Mouse (Mus musculus) left cerebral cortex, postnatal 25 days (tissue): Measurements from ENCODE around the gene Adcy5. TPM values are rescaled to one million over a fixed set of nuclear protein-coding genes. Genes with fewer than 3 reads are reported as not detected.

Experiments
- DNase-seq, 2 experiments: peaks; one replicate each; pipeline ENCODE4 v3.0.0; 2022; ENCODE audit warnings: low spot score in 2 of 2, mixed read lengths in 1 of 2
- intact Hi-C: fragments of 180-260 bp; cut with DNase I; formaldehyde crosslinking; loops from one replicate; pipeline ENCODE4 v1.15.1; 2025
- total RNA-seq, 2 experiments: library from RNA; stranded (reverse); gene quantifications; 2 replicates each; pipeline ENCODE4 v1.2.3; 2021

Gene Adcy5
- total RNA-seq, 2 experiments from 2014 or later, result 96.4 to 179 TPM

GRCm38 (mm10) chr16:35199721-35200431 lies 45.2 kb downstream of the Adcy5 start:
- DNase-seq, result no peak

GRCm38 (mm10) chr16:35200432-35201142 lies 45.9 kb downstream of the Adcy5 start:
- DNase-seq, result peak in 1 of 2 experiments; percentile 50
- intact Hi-C loops, result no loop called here

More at GRCm38 (mm10) chr16:35199721-35200431, 45.2 kb downstream of the Adcy5 start:
- intact Hi-C loops, result no loop called here

GRCm38 (mm10) chr16:35201281-35201680 lies 46.6 kb downstream of the Adcy5 start:
- DNase-seq, result no peak
- intact Hi-C loops, result no loop called here

- intact Hi-C loops, result no loop called here
- DNase-seq, result no peak
These were observed 48.8 kb downstream of the Adcy5 start for GRCm38 (mm10) chr16:35203511-35203910.

GRCm38 (mm10) chr16:35205681-35206080 lies 51.0 kb downstream of the Adcy5 start:
- intact Hi-C loops, result no loop called here
- DNase-seq, result no peak

GRCm38 (mm10) chr16:35206426-35206825 lies 51.7 kb downstream of the Adcy5 start:
- no peak for DNase-seq
- intact Hi-C loops, result no loop called here

- DNase-seq, result no peak
These were observed 54.1 kb downstream of the Adcy5 start for GRCm38 (mm10) chr16:35208796-35209195.

GRCm38 (mm10) chr16:35209753-35210152 lies 55.1 kb downstream of the Adcy5 start:
- intact Hi-C loops, result no loop called here
- DNase-seq, result no peak

More at GRCm38 (mm10) chr16:35208796-35209195, 54.1 kb downstream of the Adcy5 start:
- intact Hi-C loops, result no loop called here

GRCm38 (mm10) chr16:35215047-35215446 lies 60.4 kb downstream of the Adcy5 start:
- intact Hi-C loops, result no loop called here
- no peak for DNase-seq

- intact Hi-C loops, result no loop called here
- no peak for DNase-seq
These were observed 60.8 kb downstream of the Adcy5 start for GRCm38 (mm10) chr16:35215498-35215897.

GRCm38 (mm10) chr16:35216826-35217491 lies 62.3 kb downstream of the Adcy5 start:
- intact Hi-C loops, result no loop called here
- no peak for DNase-seq

- intact Hi-C loops, result no loop called here
- no peak for DNase-seq
These were observed 65.7 kb downstream of the Adcy5 start for GRCm38 (mm10) chr16:35220412-35220811.

GRCm38 (mm10) chr16:35221581-35221980 lies 66.9 kb downstream of the Adcy5 start:
- intact Hi-C loops, result no loop called here
- no peak for DNase-seq

GRCm38 (mm10) chr16:35223930-35224329 lies 69.3 kb downstream of the Adcy5 start:
- intact Hi-C loops, result no loop called here
- no peak for DNase-seq

GRCm38 (mm10) chr16:35224716-35225115 lies 70.0 kb downstream of the Adcy5 start:
- intact Hi-C loops, result no loop called here
- DNase-seq, result no peak

- no peak for DNase-seq
- intact Hi-C loops, result no loop called here
These were observed 74.9 kb downstream of the Adcy5 start for GRCm38 (mm10) chr16:35229582-35229981.

- intact Hi-C loops, result no loop called here
- DNase-seq, result no peak
These were observed 77.6 kb downstream of the Adcy5 start for GRCm38 (mm10) chr16:35232153-35232750.

GRCm38 (mm10) chr16:35233329-35233728 lies 78.7 kb downstream of the Adcy5 start:
- intact Hi-C loops, result no loop called here
- no peak for DNase-seq

GRCm38 (mm10) chr16:35237091-35237490 lies 82.4 kb downstream of the Adcy5 start:
- no peak for DNase-seq
- intact Hi-C loops, result no loop called here

- intact Hi-C loops, result no loop called here
- peak in 1 of 2 experiments; percentile 24 for DNase-seq
These were observed 84.8 kb downstream of the Adcy5 start for GRCm38 (mm10) chr16:35239318-35239965.
